Mouse (Mus musculus) limb, embryonic 11.5 days (tissue): ENCODE results near the gene Llcfc1. TPM values are rescaled to one million over a fixed set of nuclear protein-coding genes. Genes with fewer than 3 reads are reported as not detected.

Source experiments
- ATAC-seq: fragments of 200-750 bp; cut with Nextera tagmentation; 2 replicates; pipeline ENCODE4 v1.8.0; 2017; ENCODE audit warnings: low read depth; ENCODE audit not compliant: insufficient number of reproducible peaks, low FRiP score, low TSS enrichment
- DNase-seq: peaks from one replicate; pipeline ENCODE4 v3.0.0-alpha.2; 2015; ENCODE audit warnings: low spot score
- H3K27ac ChIP-seq: fragments of 300-500 bp; sonication (generic); replicated peaks from 2 replicates; pipeline ENCODE4 v1.5.1; 2014; ENCODE audit warnings: low read depth, mild to moderate bottlenecking, low read length
- H3K27me3 ChIP-seq: fragments of 300-500 bp; sonication (generic); 2 replicates; pipeline ENCODE4 v1.6.1; 2014; ENCODE audit warnings: mild to moderate bottlenecking, low read length, mixed read lengths; ENCODE audit not compliant: control insufficient read depth, insufficient read depth
- H3K36me3 ChIP-seq: fragments of 300-500 bp; sonication (generic); 2 replicates; pipeline ENCODE4 v1.6.1; 2014; ENCODE audit warnings: mild to moderate bottlenecking, low read length, moderate library complexity, mixed read lengths; ENCODE audit not compliant: control insufficient read depth, insufficient read depth
- H3K4me1 ChIP-seq: fragments of 300-500 bp; sonication (generic); 2 replicates; pipeline ENCODE4 v1.6.1; 2014; ENCODE audit warnings: low read length, mixed read lengths; ENCODE audit not compliant: control insufficient read depth, insufficient read depth
- H3K4me2 ChIP-seq: fragments of 300-500 bp; sonication (generic); 2 replicates; pipeline ENCODE4 v1.6.1; 2014; ENCODE audit warnings: low read depth, mild to moderate bottlenecking, moderate library complexity; ENCODE audit not compliant: severe bottlenecking
- H3K4me3 ChIP-seq: fragments of 300-500 bp; sonication (generic); 2 replicates; pipeline ENCODE4 v1.5.1; 2014; ENCODE audit warnings: low read depth, low read length
- H3K9ac ChIP-seq: fragments of 300-500 bp; sonication (generic); 2 replicates; pipeline ENCODE4 v1.6.1; 2014; ENCODE audit warnings: mild to moderate bottlenecking, low read length
- H3K9me3 ChIP-seq: fragments of 300-500 bp; sonication (generic); 2 replicates; pipeline ENCODE4 v1.6.1; 2016; ENCODE audit warnings: low read length; ENCODE audit not compliant: control insufficient read depth
- WGBS: fragments of 180-500 bp; shearing (Covaris S2); extraction: QIAGEN DNeasy Blood & Tissue Kit; methylation state at CpG from one replicate; pipeline ENCODE4 v1.1.7; 2014; 5-methylcytosine and 5-hydroxymethylcytosine counted together
- polyA plus RNA-seq: library from polyadenylated mRNA; unstranded; fragments of >200 nt; fragmentation: Nextera tagmentation; extraction: Ambion mirVana; gene quantifications from 2 replicates; pipeline ENCODE4 v1.2.1, GENCODE M21; 2014

Gene Llcfc1
- polyA plus RNA-seq, 1 experiment from 2014 or later: not detected

- Histone ChIP-seq H3K4me1 (no peaks in the 10 kb centered on the region), H3K4me2 (no peak overlapping the region), H3K4me3 (no peak overlapping the region), H3K9ac (no peak overlapping the region), H3K36me3 (no peaks in the 10 kb centered on the region), H3K9me3 (no peaks in the 10 kb centered on the region), H3K27me3 (no peaks in the 10 kb centered on the region), H3K27ac (no peak overlapping the region)
- no peak for DNase-seq
- ATAC-seq: no peak
- 92% methylated on average over 3 of the region's 3 CpGs for WGBS
Measured at GRCm38 (mm10) chr6:41643227-41643626, 41.0 kb upstream of the Llcfc1 start.

DNA sequence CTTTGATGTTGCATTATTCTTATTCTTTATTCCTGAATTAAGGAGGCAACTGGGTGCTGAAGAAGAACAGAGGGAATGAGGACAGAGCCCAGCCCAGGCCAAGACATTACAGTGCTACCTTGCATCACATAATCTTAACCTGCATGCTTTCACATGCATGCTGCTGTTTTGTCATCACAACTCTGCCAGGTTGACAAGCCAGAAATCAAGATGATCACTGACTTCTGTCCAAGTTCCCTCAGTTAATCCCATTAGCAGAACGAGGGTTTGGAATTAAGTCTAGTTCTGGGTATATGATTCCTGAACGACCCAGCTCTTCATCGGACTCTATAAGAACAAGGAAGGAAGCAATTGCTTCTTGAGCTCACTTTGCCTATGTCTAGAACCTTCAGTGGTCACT lies 38.0 kb upstream of the Llcfc1 start:
- H3K27ac ChIP-seq: no peak overlapping the region
- ATAC-seq: no peak

DNA sequence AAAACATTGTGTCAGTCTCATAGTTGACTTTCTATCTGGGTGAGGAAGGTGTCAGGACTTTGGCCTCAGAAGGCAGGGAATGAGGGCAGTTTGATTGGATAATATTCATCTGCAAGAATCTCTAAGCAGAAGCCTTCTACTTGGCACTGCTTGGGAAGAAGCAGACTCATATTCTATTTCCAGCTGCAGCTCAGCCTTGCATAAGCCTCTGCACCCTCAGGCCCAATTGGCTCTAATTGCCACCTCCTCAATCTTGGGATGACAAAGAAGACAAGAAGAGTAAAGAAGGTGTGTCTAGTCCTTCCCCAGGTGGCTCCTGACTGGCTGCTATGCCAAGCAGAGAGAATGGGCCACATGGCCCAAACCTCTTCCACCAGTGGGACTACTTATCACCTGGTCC lies 37.6 kb upstream of the Llcfc1 start:
- no peak overlapping the region for H3K4me3 ChIP-seq
- H3K9me3 ChIP-seq: no peaks in the 10 kb centered on the region
- no peaks in the 10 kb centered on the region for H3K4me1 ChIP-seq
- DNase-seq (no peak), ATAC-seq (no peak)
- H3K9ac ChIP-seq: no peak overlapping the region
- no peaks in the 10 kb centered on the region for H3K27me3 ChIP-seq
- no peak overlapping the region for H3K27ac ChIP-seq
- no peak overlapping the region for H3K4me2 ChIP-seq
- no peaks in the 10 kb centered on the region for H3K36me3 ChIP-seq

More for the DNA sequence above, 38.0 kb upstream of the Llcfc1 start:
- Histone ChIP-seq H3K9me3 (no peaks in the 10 kb centered on the region), H3K4me3 (no peak overlapping the region), H3K4me2 (no peak overlapping the region), H3K27me3 (no peaks in the 10 kb centered on the region), H3K9ac (no peak overlapping the region), H3K4me1 (no peaks in the 10 kb centered on the region), H3K36me3 (no peaks in the 10 kb centered on the region)
- 88% methylated on average over 3 of the region's 3 CpGs for WGBS
- no peak for DNase-seq

- Histone ChIP-seq H3K4me2 (no peak overlapping the region), H3K36me3 (no peaks in the 10 kb centered on the region), H3K9ac (no peak overlapping the region), H3K4me1 (no peaks in the 10 kb centered on the region), H3K27ac (no peak overlapping the region), H3K9me3 (no peaks in the 10 kb centered on the region), H3K27me3 (no peaks in the 10 kb centered on the region), H3K4me3 (no peak overlapping the region)
- ATAC-seq: no peak
- no peak for DNase-seq
- 96% methylated on average over 5 of the region's 5 CpGs for WGBS
Measured at GRCm38 (mm10) chr6:41653173-41653572, 31.1 kb upstream of the Llcfc1 start.

DNA sequence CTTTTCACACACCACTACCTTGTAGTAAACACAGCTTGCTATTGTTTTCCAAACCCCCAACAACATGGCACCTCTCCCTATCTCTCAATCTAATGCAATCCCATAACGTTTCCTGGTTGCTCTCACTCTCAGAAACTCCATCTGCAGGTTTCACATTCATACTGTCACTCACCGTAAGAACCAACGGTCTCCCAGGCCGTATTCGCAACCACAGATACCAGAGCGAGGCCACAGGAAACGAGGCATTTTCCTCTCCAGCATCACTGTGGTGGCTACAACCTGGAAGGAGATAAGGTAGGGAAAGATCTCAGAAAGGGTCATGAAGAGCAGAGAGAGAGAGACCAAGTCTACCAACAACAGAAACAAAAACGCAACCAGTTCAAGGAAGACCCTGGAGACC lies 29.6 kb upstream of the Llcfc1 start:
- Histone ChIP-seq H3K4me2 (no peak overlapping the region), H3K36me3 (no peaks in the 10 kb centered on the region), H3K4me1 (no peaks in the 10 kb centered on the region), H3K9ac (no peak overlapping the region), H3K9me3 (no peaks in the 10 kb centered on the region), H3K27ac (no peak overlapping the region), H3K4me3 (no peak overlapping the region), H3K27me3 (no peaks in the 10 kb centered on the region)
- DNase-seq (no peak), ATAC-seq (no peak)
- WGBS: 91% methylated on average over 8 of the region's 8 CpGs

GRCm38 (mm10) chr6:41658487-41658886 lies 25.7 kb upstream of the Llcfc1 start:
- ATAC-seq: no peak
- Histone ChIP-seq H3K4me1 (no peaks in the 10 kb centered on the region), H3K36me3 (no peaks in the 10 kb centered on the region), H3K9ac (no peak overlapping the region), H3K27me3 (no peaks in the 10 kb centered on the region), H3K4me3 (no peak overlapping the region), H3K27ac (no peak overlapping the region), H3K4me2 (no peak overlapping the region), H3K9me3 (no peaks in the 10 kb centered on the region)
- WGBS: 76% methylated on average over 1 of the region's 1 CpGs
- DNase-seq: no peak

- WGBS: 42% methylated on average over 2 of the region's 2 CpGs
- no peak overlapping the region for H3K4me2 ChIP-seq
- H3K9me3 ChIP-seq: no peaks in the 10 kb centered on the region
- H3K4me1 ChIP-seq: no peaks in the 10 kb centered on the region
- no peak overlapping the region for H3K4me3 ChIP-seq
- no peaks in the 10 kb centered on the region for H3K36me3 ChIP-seq
- H3K9ac ChIP-seq: no peak overlapping the region
- H3K27me3 ChIP-seq: no peaks in the 10 kb centered on the region
- no peak overlapping the region for H3K27ac ChIP-seq
- ATAC-seq (no peak), DNase-seq (no peak)
Measured at GRCm38 (mm10) chr6:41662320-41662719, 21.9 kb upstream of the Llcfc1 start.

DNA sequence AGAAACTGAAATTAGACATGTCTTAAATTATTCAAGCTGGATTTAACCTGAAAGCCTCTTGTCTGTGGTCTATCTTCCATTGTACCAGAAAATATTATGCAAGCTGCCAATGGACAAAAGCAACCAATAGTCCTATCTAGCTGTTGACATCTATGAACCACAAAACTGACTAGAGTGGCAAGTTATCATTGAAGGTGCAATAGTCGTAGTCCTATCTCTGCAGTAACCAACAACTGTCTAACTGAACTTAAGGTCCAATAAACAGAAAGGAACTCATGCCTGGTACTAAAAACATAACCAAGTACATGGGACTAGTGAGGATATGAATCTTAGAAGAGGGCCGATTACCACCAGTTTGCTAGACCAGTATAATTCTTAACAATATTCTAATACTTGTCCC lies 7.7 kb upstream of the Llcfc1 start:
- no peaks in the 10 kb centered on the region for H3K4me1 ChIP-seq
- WGBS: 92% methylated on average over 2 of the region's 2 CpGs
- DNase-seq (no peak), ATAC-seq (no peak)
- H3K9ac ChIP-seq: no peak overlapping the region
- H3K36me3 ChIP-seq: no peaks in the 10 kb centered on the region
- no peak overlapping the region for H3K4me2 ChIP-seq
- no peaks in the 10 kb centered on the region for H3K9me3 ChIP-seq
- H3K4me3 ChIP-seq: no peak overlapping the region
- H3K27me3 ChIP-seq: no peaks in the 10 kb centered on the region
- H3K27ac ChIP-seq: no peak overlapping the region

GRCm38 (mm10) chr6:41680669-41681068 lies 3.6 kb upstream of the Llcfc1 start, which contains the start of gene Trpv5:
Gene Trpv5 (minus strand): TSS chr6:41680769.
- WGBS: 61% methylated on average over 1 of the region's 1 CpGs
- H3K9ac ChIP-seq: no peak within 1 kb of the TSS
- no peaks in the 10 kb centered on the region for H3K4me1 ChIP-seq
- H3K27me3 ChIP-seq: no peaks in the 10 kb centered on the region
- no peaks in the 10 kb centered on the region for H3K36me3 ChIP-seq
- H3K4me3 ChIP-seq: no peak within 1 kb of the TSS
- DNase-seq (no peak), ATAC-seq (no peak)
- no peaks in the 10 kb centered on the region for H3K9me3 ChIP-seq
- H3K4me2 ChIP-seq: no peak within 1 kb of the TSS
- no peak within 1 kb of the TSS for H3K27ac ChIP-seq
